Comparison of ENCODE assay signal across 8 mouse cellular contexts in genomic region chr9:50660431-50660830, GRCm38 (mm10). TPM values are rescaled to one million over a fixed set of nuclear protein-coding genes. Genes with fewer than 3 reads are reported as not detected.
DNase-seq lines count a peak whose midpoint lies in the region; ATAC-seq lines count a peak whose summit lies in the region.

No protein-coding gene starts in this region.

- no peaks in the 10 kb centered on the region for H3K27me3 ChIP-seq in lung, embryonic 15.5 days

- H3K36me3 ChIP-seq in lung, embryonic 15.5 days, result peaks cover 5% of the 10 kb centered on the region

- H3K9me3 ChIP-seq in lung, embryonic 15.5 days, result no peaks in the 10 kb centered on the region

- H3K4me1 ChIP-seq in lung, embryonic 15.5 days, result peaks cover 13% of the 10 kb centered on the region

- H3K4me3 ChIP-seq in lung, embryonic 15.5 days, result peak overlapping the region; percentile 69

- peak overlapping the region; percentile 67 for H3K4me2 ChIP-seq in lung, embryonic 15.5 days

- H3K9ac ChIP-seq in lung, embryonic 15.5 days, result peak overlapping the region; percentile 72; the same call in 1 of the 2 replicates

- no peak overlapping the region for H3K27ac ChIP-seq in lung, embryonic 15.5 days

- ATAC-seq in granulocyte monocyte progenitor cell, adult 5-6 weeks (replicated peaks; ENCODE audit: poor library complexity, severe bottlenecking), result peak; percentile 34
- ATAC-seq in lung, embryonic 15.5 days (ENCODE audit: borderline replicate concordance, extremely low read depth, low FRiP score, low TSS enrichment), result no peak

- peak; percentile 25 to 27 for DNase-seq in right cerebral cortex, adult 2 months (ENCODE audit: low spot score in 2 of 2)
- DNase-seq in right cerebral cortex, postnatal 25 days, result no peak
- peak; percentile 28 for DNase-seq in cerebellum, postnatal 36 days
- peak; percentile 61 for DNase-seq in kidney, adult 18-20 months
- peak; percentile 40 for DNase-seq in retina, postnatal 1 day
- no peak for DNase-seq in urinary bladder, adult 18-20 months (ENCODE audit: low spot score in 2 of 2)

- 15% methylated on average over 12 of the region's 12 CpGs for WGBS in lung, embryonic 15.5 days

RNA-seq across cellular contexts. Expression of gene Dlat, which starts 0.9 kb away (rescaled TPM):
- total RNA-seq in granulocyte monocyte progenitor cell, adult 5-6 weeks (2014; fragmentation: Nextera tagmentation), result 33.9 and 61.3 TPM in 2 replicates
- total RNA-seq in granulocyte monocyte progenitor cell, adult 5-6 weeks (2017), result 30.4 and 48.5 TPM in 2 replicates
- polyA plus RNA-seq in lung, embryonic 15.5 days (2015; fragmentation: Nextera tagmentation; extraction: Ambion mirVana), result 42.4 and 42.5 TPM in 2 replicates

RNA-seq across cellular contexts. Expression of gene Nkapd1, which starts 43.2 kb away (rescaled TPM):
- 26.3 and 29.6 TPM in 2 replicates for total RNA-seq in granulocyte monocyte progenitor cell, adult 5-6 weeks (2014; fragmentation: Nextera tagmentation)
- 36.4 and 43.9 TPM in 2 replicates for total RNA-seq in granulocyte monocyte progenitor cell, adult 5-6 weeks (2017)
- polyA plus RNA-seq in lung, embryonic 15.5 days (2015; fragmentation: Nextera tagmentation; extraction: Ambion mirVana), result 19.1 and 21.6 TPM in 2 replicates

RNA-seq across cellular contexts. Expression of gene Pih1d2, which starts 43.3 kb away (rescaled TPM):
- total RNA-seq in granulocyte monocyte progenitor cell, adult 5-6 weeks (2014; fragmentation: Nextera tagmentation), result 0.41 and 1.5 TPM in 2 replicates
- 0.41 and 7.5 TPM in 2 replicates for total RNA-seq in granulocyte monocyte progenitor cell, adult 5-6 weeks (2017)
- 5.5 and 7.1 TPM in 2 replicates for polyA plus RNA-seq in lung, embryonic 15.5 days (2015; fragmentation: Nextera tagmentation; extraction: Ambion mirVana)

RNA-seq across cellular contexts. Expression of gene Timm8b, which starts 56.7 kb away (rescaled TPM):
- total RNA-seq in granulocyte monocyte progenitor cell, adult 5-6 weeks (2014; fragmentation: Nextera tagmentation), result 134 and 159 TPM in 2 replicates
- 238 and 258 TPM in 2 replicates for total RNA-seq in granulocyte monocyte progenitor cell, adult 5-6 weeks (2017)
- polyA plus RNA-seq in lung, embryonic 15.5 days (2015; fragmentation: Nextera tagmentation; extraction: Ambion mirVana), result 176 and 188 TPM in 2 replicates

RNA-seq across cellular contexts. Expression of gene Sdhd, which starts 56.8 kb away (rescaled TPM):
- 172 and 230 TPM in 2 replicates for total RNA-seq in granulocyte monocyte progenitor cell, adult 5-6 weeks (2014; fragmentation: Nextera tagmentation)
- 178 and 221 TPM in 2 replicates for total RNA-seq in granulocyte monocyte progenitor cell, adult 5-6 weeks (2017)
- polyA plus RNA-seq in lung, embryonic 15.5 days (2015; fragmentation: Nextera tagmentation; extraction: Ambion mirVana), result 305 and 310 TPM in 2 replicates

Comparison
In these comparisons a context has a peak if more than half of its experiments do, and no peak if none do; other contexts are left out.
1. DNase-seq: peak in right cerebral cortex, adult 2 months (2 of 2), cerebellum, postnatal 36 days (2 of 2), kidney, adult 18-20 months (single experiment) and retina, postnatal 1 day (single experiment); none in right cerebral cortex, postnatal 25 days (single experiment) and urinary bladder, adult 18-20 months (0 of 2).